Mouse (Mus musculus) embryonic facial prominence, embryonic 11.5 days (tissue): ENCODE results near the gene Hmx3. TPM values are rescaled to one million over a fixed set of nuclear protein-coding genes. Genes with fewer than 3 reads are reported as not detected.

ENCODE experiments used
- ATAC-seq: fragments of 200-750 bp; cut with Nextera tagmentation; replicated peaks from 2 replicates; pipeline ENCODE4 v1.8.0; 2017; ENCODE audit warnings: low read depth; ENCODE audit not compliant: insufficient number of reproducible peaks, low FRiP score, low TSS enrichment
- DNase-seq: peaks from one replicate; pipeline ENCODE4 v3.0.0-alpha.2; 2015; ENCODE audit warnings: low spot score
- H3K27ac ChIP-seq: fragments of 300-500 bp; sonication (generic); replicated peaks from 2 replicates; pipeline ENCODE4 v1.5.1; 2014; ENCODE audit warnings: mild to moderate bottlenecking, low read depth, low read length, control low read depth
- H3K27me3 ChIP-seq: fragments of 300-500 bp; sonication (generic); 2 replicates; pipeline ENCODE4 v1.6.1; 2014; ENCODE audit warnings: mild to moderate bottlenecking, low read length, moderate library complexity, mixed read lengths; ENCODE audit not compliant: control insufficient read depth, insufficient read depth
- H3K36me3 ChIP-seq: fragments of 300-500 bp; sonication (generic); replicated peaks from 2 replicates; pipeline ENCODE4 v1.6.1; 2014; ENCODE audit warnings: low read depth, mild to moderate bottlenecking, low read length, moderate library complexity, mixed read lengths; ENCODE audit not compliant: control insufficient read depth, insufficient read depth
- H3K4me1 ChIP-seq: fragments of 300-500 bp; sonication (generic); 2 replicates; pipeline ENCODE4 v1.6.1; 2014; ENCODE audit warnings: low read length, mixed read lengths; ENCODE audit not compliant: control insufficient read depth, insufficient read depth
- H3K4me2 ChIP-seq: fragments of 300-500 bp; sonication (generic); 2 replicates; pipeline ENCODE4 v1.6.1; 2014; ENCODE audit warnings: low read depth, mild to moderate bottlenecking, control low read depth, low read length, moderate library complexity
- H3K4me3 ChIP-seq: fragments of 300-500 bp; sonication (generic); 2 replicates; pipeline ENCODE4 v1.5.1; 2014; ENCODE audit warnings: low read depth, low read length, control low read depth
- H3K9ac ChIP-seq: fragments of 300-500 bp; sonication (generic); replicated peaks from 2 replicates; pipeline ENCODE4 v1.6.1; 2014; ENCODE audit warnings: mild to moderate bottlenecking, control low read depth, low read length
- H3K9me3 ChIP-seq: fragments of 300-500 bp; sonication (generic); replicated peaks from 2 replicates; pipeline ENCODE4 v1.6.1; 2016; ENCODE audit warnings: mild to moderate bottlenecking, low read length, inconsistent platforms, mixed read lengths; ENCODE audit not compliant: control insufficient read depth
- WGBS: fragments of 180-500 bp; shearing (Covaris S2); extraction: QIAGEN DNeasy Blood & Tissue Kit; methylation state at CpG from one replicate; pipeline ENCODE4 v1.1.7; 2014; 5-methylcytosine and 5-hydroxymethylcytosine counted together
- polyA plus RNA-seq: library from polyadenylated mRNA; unstranded; fragments of >200 nt; fragmentation: Nextera tagmentation; extraction: Ambion mirVana; gene quantifications from 2 replicates; pipeline ENCODE4 v1.2.1, GENCODE M21; 2014

Gene Hmx3
- polyA plus RNA-seq, 1 experiment from 2014 or later = not detected

DNA sequence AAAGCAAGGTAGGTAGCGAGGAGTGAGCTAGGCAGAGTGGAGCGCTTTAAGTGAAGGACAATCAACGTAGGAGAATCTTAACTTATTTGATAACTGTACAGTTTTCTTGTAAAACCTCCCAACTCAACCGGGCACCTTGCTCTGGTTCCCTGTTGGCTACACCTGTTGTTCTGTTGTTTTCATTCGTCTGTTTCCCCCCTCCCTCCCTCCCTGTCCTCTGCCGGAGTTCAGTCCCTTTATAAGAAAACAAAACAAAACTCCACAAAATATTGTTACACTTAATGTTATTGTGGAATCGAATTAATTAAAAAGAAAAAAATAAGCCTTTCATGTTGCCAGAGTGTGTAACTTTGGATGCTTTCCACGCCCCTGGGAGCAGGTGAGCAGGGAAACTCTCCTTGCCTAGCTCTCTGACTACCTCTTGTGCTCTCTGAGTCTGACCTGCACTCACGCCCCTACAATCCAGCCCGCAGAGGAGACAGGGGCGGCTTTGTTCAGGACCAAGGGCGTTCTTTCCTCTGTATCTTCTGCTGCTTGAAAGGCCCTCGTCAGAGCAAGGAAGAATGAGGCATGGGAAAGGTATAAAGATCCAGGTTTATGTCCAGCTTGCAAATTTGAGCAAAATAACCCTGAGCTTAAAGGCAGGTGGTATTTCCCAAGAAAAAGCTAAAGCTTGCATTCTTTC is 3.2 kb downstream of the Hmx3 start:
- no peak overlapping the region for H3K4me2 ChIP-seq
- no peak overlapping the region for H3K9ac ChIP-seq
- peaks cover 89% of the 10 kb centered on the region for H3K27me3 ChIP-seq
- DNase-seq (no peak), ATAC-seq (no peak)
- H3K9me3 ChIP-seq = no peaks in the 10 kb centered on the region
- peaks cover 10% of the 10 kb centered on the region for H3K4me1 ChIP-seq
- no peak overlapping the region for H3K4me3 ChIP-seq
- H3K36me3 ChIP-seq = no peaks in the 10 kb centered on the region
- no peak overlapping the region for H3K27ac ChIP-seq
- WGBS = 2% methylated on average over 13 of the region's 13 CpGs

DNA sequence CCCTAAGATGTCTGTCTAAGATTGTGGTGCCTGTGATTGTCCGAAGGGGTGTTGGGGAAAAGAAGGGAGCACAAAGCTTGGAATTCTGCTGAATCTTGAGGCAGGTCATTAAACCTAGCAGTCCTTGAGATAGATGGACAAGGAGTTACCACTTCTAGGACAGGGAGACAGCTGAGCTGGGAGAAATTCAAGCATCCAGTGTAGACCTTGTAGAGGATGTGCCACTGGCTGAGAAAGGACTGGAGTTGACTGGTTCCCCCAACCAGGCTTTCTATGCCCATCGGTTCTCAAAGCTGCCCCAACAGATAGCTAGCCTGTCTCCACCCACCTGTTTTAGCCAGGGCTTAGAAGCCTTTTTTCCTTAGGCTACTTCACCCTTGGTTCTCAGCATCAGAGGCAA is 3.8 kb downstream of the Hmx3 start:
- DNase-seq (no peak), ATAC-seq (no peak)
- Histone ChIP-seq H3K36me3 (no peaks in the 10 kb centered on the region), H3K4me1 (peaks cover 10% of the 10 kb centered on the region), H3K4me2 (no peak overlapping the region), H3K9me3 (no peaks in the 10 kb centered on the region), H3K27ac (no peak overlapping the region), H3K27me3 (peaks cover 90% of the 10 kb centered on the region), H3K9ac (no peak overlapping the region), H3K4me3 (no peak overlapping the region)
- 0% methylated on average over 2 of the region's 2 CpGs for WGBS

DNA sequence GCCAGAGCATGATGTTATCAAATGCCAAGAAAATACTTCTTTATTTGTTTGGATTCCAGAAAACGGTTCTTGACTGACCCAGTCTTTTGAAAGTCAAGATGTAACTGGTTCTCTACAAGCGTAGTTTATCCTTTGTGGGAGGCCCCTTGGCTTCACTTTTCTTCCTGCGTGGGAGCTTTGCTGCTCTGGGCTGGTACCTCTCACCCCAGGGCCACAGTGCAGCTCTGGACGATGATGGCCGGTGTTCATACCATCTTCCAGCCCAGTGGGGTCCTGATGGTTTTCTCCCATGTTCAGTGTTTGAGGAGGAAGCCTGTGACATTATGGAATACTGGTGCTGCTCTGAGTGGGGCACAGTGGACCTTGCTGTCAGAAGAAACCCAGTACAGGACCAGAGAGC is 4.8 kb downstream of the Hmx3 start:
- ATAC-seq (no peak), DNase-seq (no peak)
- WGBS = 3% methylated on average over 5 of the region's 5 CpGs
- no peak overlapping the region for H3K4me2 ChIP-seq
- H3K9ac ChIP-seq = no peak overlapping the region
- H3K36me3 ChIP-seq = no peaks in the 10 kb centered on the region
- H3K4me1 ChIP-seq = peaks cover 6% of the 10 kb centered on the region
- no peak overlapping the region for H3K27ac ChIP-seq
- no peaks in the 10 kb centered on the region for H3K9me3 ChIP-seq
- peaks cover 90% of the 10 kb centered on the region for H3K27me3 ChIP-seq
- H3K4me3 ChIP-seq = no peak overlapping the region

DNA sequence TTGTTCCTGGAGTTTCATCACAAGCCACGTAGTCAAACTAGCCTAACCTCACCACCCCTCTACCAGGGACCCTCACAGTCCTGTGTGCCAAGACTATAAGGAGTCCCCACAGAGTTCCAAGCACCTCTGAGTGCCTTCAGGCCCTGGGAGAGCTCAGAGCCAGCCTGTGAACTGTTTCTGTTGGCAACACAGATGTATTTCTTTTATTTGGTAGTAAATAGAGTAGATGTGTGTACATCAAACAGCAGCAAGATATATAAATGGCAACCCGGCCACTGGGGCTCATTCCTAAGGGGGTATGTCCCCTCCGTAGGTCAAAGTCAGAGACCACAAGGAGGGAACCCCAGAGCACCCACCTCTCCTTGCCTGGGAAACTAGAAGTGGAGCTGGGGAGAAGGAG is 5.8 kb downstream of the Hmx3 start, which contains the start of gene Hmx2:
Gene Hmx2, plus strand, starts transcription at position 301 of the 400 bp plus-strand sequence.
- no peaks in the 10 kb centered on the region; the same call in 1 of the 2 replicates for H3K4me1 ChIP-seq
- H3K27ac ChIP-seq = no peak within 1 kb of the TSS
- H3K4me2 ChIP-seq = no peak within 1 kb of the TSS
- H3K4me3 ChIP-seq = no peak within 1 kb of the TSS
- ATAC-seq (no peak), DNase-seq (no peak)
- H3K9me3 ChIP-seq = no peaks in the 10 kb centered on the region
- H3K36me3 ChIP-seq = no peaks in the 10 kb centered on the region
- H3K9ac ChIP-seq = no peak within 1 kb of the TSS
- WGBS = 2% methylated on average over 3 of the region's 3 CpGs
- H3K27me3 ChIP-seq = peaks cover 90% of the 10 kb centered on the region

DNA sequence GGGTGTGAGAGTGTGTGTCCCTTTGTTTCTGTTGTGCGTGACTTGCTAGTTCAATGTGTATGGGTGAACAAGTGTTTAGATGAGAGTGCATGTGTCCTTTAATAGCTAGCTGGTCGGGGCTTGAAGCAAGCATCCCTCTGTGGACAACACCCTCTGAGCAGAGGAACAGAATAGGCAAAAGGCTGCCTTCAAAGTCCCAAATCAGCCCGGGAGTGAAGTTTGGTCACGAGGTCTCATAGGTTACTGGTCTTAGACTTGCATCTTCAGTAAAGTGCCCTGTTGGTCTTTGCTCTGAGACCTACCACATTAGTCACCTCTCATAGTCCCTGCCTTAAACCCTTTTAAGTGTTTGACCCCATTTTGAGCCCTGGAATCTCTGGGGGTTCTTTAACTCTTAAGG is 8.8 kb downstream of the Hmx3 start:
- H3K27ac ChIP-seq = no peak overlapping the region
- DNase-seq (peak; percentile 14), ATAC-seq (no peak)
- no peaks in the 10 kb centered on the region for H3K36me3 ChIP-seq
- no peak overlapping the region for H3K9ac ChIP-seq
- H3K9me3 ChIP-seq = no peaks in the 10 kb centered on the region
- H3K4me2 ChIP-seq = no peak overlapping the region
- H3K27me3 ChIP-seq = peaks cover 94% of the 10 kb centered on the region
- peaks cover 8% of the 10 kb centered on the region for H3K4me1 ChIP-seq
- 2% methylated on average over 4 of the region's 4 CpGs for WGBS
- H3K4me3 ChIP-seq = no peak overlapping the region

DNA sequence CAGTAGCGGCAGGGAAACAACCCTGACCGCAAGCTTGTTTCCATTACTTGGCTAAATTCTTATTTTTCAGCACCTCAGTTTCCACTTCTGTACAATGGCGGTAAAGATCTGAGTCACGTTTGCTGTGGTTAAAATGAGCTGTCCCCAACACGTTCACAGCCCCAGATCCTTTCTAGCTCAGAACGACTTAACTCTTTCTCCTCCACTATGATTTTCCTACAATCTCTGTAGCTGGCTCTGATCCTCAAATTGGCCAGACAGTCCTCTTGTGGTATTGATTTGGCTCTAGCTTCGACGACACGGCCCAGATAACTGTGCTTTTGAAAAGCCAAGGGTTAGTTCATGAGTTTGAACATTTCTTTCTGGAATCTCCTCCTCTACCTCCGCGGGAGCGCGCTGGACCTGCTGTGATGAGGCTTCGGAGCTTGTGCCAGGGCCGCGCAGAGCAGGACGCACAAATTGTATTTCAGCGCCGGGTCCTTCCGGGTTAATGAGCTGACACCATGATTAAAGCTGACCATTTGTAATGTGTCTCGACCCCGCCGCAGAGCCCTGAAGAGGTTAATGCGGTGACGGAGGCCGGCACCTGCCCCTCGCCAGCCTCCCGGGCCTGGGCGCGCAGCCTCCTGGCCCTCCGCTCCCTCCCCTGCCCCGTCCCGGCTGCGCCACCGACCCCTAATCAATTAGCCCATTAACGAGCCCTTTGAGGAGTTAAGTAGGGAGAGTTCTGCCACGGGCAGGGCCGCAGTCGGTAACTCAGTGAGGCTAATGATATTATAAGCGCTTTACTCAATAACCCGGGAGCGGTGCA is 9.5 kb downstream of the Hmx3 start:
- ATAC-seq (no peak), DNase-seq (peak; percentile 23)
- under 1% methylated on average over 42 of the region's 42 CpGs for WGBS
- H3K9ac ChIP-seq = no peak overlapping the region
- H3K27me3 ChIP-seq = peaks cover 94% of the 10 kb centered on the region
- no peak overlapping the region for H3K27ac ChIP-seq
- H3K9me3 ChIP-seq = no peaks in the 10 kb centered on the region
- H3K36me3 ChIP-seq = no peaks in the 10 kb centered on the region
- no peak overlapping the region for H3K4me2 ChIP-seq
- peaks cover 8% of the 10 kb centered on the region for H3K4me1 ChIP-seq
- no peak overlapping the region for H3K4me3 ChIP-seq

DNA sequence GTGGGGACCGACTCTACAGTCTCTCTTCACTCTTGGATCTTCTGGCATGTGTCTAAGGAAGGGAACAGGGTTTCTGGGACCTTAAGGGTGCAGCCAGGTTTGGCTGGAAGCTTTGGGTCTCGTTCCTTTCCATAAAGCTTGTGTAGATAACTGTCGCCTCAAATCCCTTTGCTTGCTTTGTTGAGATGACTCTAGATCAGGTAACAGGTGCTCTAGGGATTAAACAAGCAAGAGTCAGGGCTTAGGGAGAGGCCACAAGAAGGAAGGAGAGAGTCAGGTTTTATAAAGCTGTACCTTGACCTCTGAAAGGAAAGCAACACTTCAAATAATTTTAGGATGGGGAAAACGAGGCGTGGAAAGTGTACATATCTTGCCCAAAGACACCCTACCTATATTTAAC is 10.1 kb downstream of the Hmx3 start:
- ATAC-seq (no peak), DNase-seq (no peak)
- Histone ChIP-seq H3K4me1 (peaks cover 8% of the 10 kb centered on the region), H3K27me3 (peaks cover 95% of the 10 kb centered on the region), H3K4me3 (no peak overlapping the region), H3K36me3 (no peaks in the 10 kb centered on the region), H3K27ac (no peak overlapping the region), H3K4me2 (no peak overlapping the region), H3K9ac (no peak overlapping the region), H3K9me3 (no peaks in the 10 kb centered on the region)
- 1% methylated on average over 5 of the region's 5 CpGs for WGBS

DNA sequence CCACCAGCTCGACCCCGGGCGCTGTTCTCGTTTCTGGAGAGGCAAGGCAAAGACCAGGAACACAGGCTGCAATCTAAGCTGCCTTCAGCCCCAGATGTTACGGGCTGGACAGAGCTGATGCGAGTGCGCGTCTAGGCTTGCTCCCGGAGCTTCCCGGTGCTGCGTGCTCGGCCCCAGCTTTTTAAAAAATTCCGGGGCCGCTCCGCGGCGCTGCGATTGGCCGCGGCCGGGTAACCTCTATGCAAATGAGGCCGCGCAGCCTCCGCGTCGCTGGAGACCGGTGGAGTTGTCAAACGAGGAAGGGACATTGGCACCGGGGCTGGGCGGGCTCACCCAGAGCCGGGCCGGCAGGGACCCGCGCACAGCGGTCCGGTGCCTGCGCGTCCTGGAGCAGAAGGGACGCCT is 11.1 kb downstream of the Hmx3 start:
- Histone ChIP-seq H3K9me3 (no peaks in the 10 kb centered on the region), H3K27me3 (peaks cover 90% of the 10 kb centered on the region), H3K4me3 (peak overlapping the region; percentile 31), H3K4me2 (peak overlapping the region; percentile 55), H3K36me3 (no peaks in the 10 kb centered on the region), H3K4me1 (peaks cover 8% of the 10 kb centered on the region), H3K27ac (no peak overlapping the region), H3K9ac (no peak overlapping the region)
- peak; percentile 64 for DNase-seq
- ATAC-seq = no peak; the same call in 1 of the 2 replicates
- under 1% methylated on average over 38 of the region's 39 CpGs for WGBS
